Mouse (Mus musculus): ENCODE results near the gene Drc3. TPM values are rescaled to one million over a fixed set of nuclear protein-coding genes. Genes with fewer than 3 reads are reported as not detected.
"Not testable (repeated sequence)": the region's sequence is repeated elsewhere in the genome, so short reads cannot be mapped to it uniquely, and the experiment has no call there.

Drc3 gene
- polyA plus RNA-seq, 1 experiment from 2014 or later = 2.6 TPM

GRCm38 (mm10) chr11:60439621-60440020 lies 86.5 kb downstream of the Drc3 start:
- H3K27ac ChIP-seq; H3K9ac ChIP-seq; H3K27me3 ChIP-seq (replicated peaks); H3K4me2 ChIP-seq (replicated peaks); H3K4me1 ChIP-seq; H3K9me3 ChIP-seq; H3K4me3 ChIP-seq; ATAC-seq (ENCODE audit: low FRiP score, low read depth): not testable (repeated sequence)
- 36% methylated on average over 1 of the region's 1 CpGs for WGBS
- H3K36me3 ChIP-seq = peaks cover 63% of the 10 kb centered on the region

- Histone ChIP-seq H3K9ac (no peak overlapping the region), H3K4me2 (replicated peaks) (no peak overlapping the region), H3K27me3 (replicated peaks) (no peaks in the 10 kb centered on the region), H3K36me3 (peaks cover 58% of the 10 kb centered on the region), H3K9me3 (no peaks in the 10 kb centered on the region), H3K27ac (no peak overlapping the region), H3K4me3 (no peak overlapping the region), H3K4me1 (no peaks in the 10 kb centered on the region)
- WGBS = 44% methylated on average over 7 of the region's 7 CpGs
- no peak for ATAC-seq (ENCODE audit: low FRiP score, low read depth)
Observed at GRCm38 (mm10) chr11:60440176-60440575, 87.0 kb downstream of the Drc3 start.

GRCm38 (mm10) chr11:60442896-60443295 lies 89.8 kb downstream of the Drc3 start:
- H3K27me3 ChIP-seq (replicated peaks) = no peaks in the 10 kb centered on the region
- H3K9me3 ChIP-seq = no peaks in the 10 kb centered on the region
- H3K9ac ChIP-seq = no peak overlapping the region
- ATAC-seq (ENCODE audit: low FRiP score, low read depth) = no peak
- H3K4me1 ChIP-seq = no peaks in the 10 kb centered on the region
- H3K36me3 ChIP-seq = peaks cover 38% of the 10 kb centered on the region
- H3K27ac ChIP-seq = no peak overlapping the region
- H3K4me3 ChIP-seq = no peak overlapping the region
- H3K4me2 ChIP-seq (replicated peaks) = no peak overlapping the region
- 90% methylated on average over 6 of the region's 6 CpGs for WGBS

Other genes starting within 250 kb of the Drc3 start
- gene Rai1, start 248.3 kb upstream of the Drc3 start, polyA plus RNA-seq (2016; fragmentation: Nextera tagmentation; extraction: Ambion mirVana) = 34.0 and 35.6 TPM in 2 replicates
- gene Srebf1, start 130.7 kb upstream of the Drc3 start, polyA plus RNA-seq (2016; fragmentation: Nextera tagmentation; extraction: Ambion mirVana) = 50.0 and 50.9 TPM in 2 replicates
- gene Tom1l2, start 424 bp upstream of the Drc3 start, polyA plus RNA-seq (2016; fragmentation: Nextera tagmentation; extraction: Ambion mirVana) = 43.3 and 46.7 TPM in 2 replicates
- 24.4 and 25.5 TPM in 2 replicates for gene Gid4, start 63.8 kb downstream of the Drc3 start, polyA plus RNA-seq (2016; fragmentation: Nextera tagmentation; extraction: Ambion mirVana)
- 36.5 and 39.9 TPM in 2 replicates for gene Atpaf2, start 65.1 kb downstream of the Drc3 start, polyA plus RNA-seq (2016; fragmentation: Nextera tagmentation; extraction: Ambion mirVana)
- 103 TPM in 2 replicates for gene Drg2, start 101.3 kb downstream of the Drc3 start, polyA plus RNA-seq (2016; fragmentation: Nextera tagmentation; extraction: Ambion mirVana)
- gene Myo15, start 116.0 kb downstream of the Drc3 start, polyA plus RNA-seq (2016; fragmentation: Nextera tagmentation; extraction: Ambion mirVana) = 0.05 and 0.13 TPM in 2 replicates
- gene Alkbh5, start 183.1 kb downstream of the Drc3 start, polyA plus RNA-seq (2016; fragmentation: Nextera tagmentation; extraction: Ambion mirVana) = 28.5 and 34.9 TPM in 2 replicates